Mouse (Mus musculus): ENCODE data around the gene Drg2. TPM values are rescaled to one million over a fixed set of nuclear protein-coding genes. Genes with fewer than 3 reads are reported as not detected.

The Drg2 gene
- total RNA-seq, 1 experiment from 2014 or later, result 87.4 TPM

DNA sequence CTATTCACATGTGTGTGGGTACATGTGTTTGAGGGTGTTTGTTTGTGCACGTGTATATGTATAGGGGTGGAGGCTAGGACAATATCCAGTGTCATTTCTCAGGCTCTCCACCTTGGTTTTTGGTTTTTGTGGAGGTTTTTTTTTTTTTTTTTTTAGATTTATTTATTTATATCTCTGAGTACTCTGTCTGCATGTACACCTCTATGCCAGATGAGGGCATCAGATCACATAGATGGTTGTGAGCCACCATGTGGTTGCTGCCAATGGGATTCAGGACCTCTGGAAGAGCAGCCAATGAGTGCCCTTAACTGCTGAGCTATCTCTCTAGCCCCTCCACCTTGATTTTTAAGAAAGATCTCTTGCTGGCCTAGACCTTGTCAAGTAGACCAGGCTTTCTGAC is 3.6 kb downstream of the Drg2 start:
- ATAC-seq (replicated peaks; ENCODE audit: low read depth, poor library complexity, severe bottlenecking), result no peak

DNA sequence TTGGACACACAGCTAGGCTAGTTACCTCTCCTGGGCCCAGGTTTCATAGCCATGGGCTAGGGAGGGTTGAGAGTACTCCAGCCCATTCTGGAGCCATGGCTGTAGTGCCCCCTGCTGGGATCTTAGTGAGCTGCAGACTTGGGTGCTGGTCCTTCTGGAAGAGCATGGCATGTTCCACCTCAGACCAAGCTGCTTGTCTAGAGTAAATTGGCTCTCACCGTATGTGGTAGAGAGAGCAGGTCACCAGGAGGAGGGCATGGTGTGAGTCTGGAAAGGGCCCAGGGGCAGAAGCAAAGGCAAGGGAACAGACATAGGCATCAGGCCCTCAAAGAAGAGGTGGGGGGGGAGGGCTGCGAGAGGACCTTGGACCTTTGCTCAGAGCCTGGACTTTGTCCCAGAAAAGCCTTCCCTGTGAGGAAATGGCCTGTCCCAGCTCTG is 11.6 kb downstream of the Drg2 start:
- peak; percentile 64 for ATAC-seq (replicated peaks; ENCODE audit: low read depth, poor library complexity, severe bottlenecking)

DNA sequence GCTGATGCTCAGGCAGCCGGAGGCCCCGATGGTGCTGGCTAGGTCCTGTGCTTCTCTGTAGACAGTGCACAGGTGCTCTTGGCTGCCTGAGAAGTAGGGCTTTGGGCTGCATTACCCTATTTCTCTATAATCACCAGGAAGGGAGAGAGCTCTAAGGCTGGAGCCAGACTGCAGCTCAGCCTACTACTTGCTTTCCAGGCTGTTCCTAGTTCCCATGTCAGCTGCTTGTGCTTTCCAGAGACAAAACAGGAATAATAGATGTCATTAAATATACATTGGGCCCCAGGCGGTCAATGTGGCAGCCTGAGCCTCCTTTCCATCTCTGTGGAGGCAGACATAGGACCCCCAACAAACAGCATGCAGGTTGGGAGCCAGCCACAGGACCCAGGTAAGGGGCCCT is 14.6 kb downstream of the Drg2 start, which contains the start of gene Myo15:
Gene Myo15 (plus strand): TSS at position 301 of the 400 bp plus-strand sequence.
- ATAC-seq (replicated peaks; ENCODE audit: low read depth, poor library complexity, severe bottlenecking), result no peak

DNA sequence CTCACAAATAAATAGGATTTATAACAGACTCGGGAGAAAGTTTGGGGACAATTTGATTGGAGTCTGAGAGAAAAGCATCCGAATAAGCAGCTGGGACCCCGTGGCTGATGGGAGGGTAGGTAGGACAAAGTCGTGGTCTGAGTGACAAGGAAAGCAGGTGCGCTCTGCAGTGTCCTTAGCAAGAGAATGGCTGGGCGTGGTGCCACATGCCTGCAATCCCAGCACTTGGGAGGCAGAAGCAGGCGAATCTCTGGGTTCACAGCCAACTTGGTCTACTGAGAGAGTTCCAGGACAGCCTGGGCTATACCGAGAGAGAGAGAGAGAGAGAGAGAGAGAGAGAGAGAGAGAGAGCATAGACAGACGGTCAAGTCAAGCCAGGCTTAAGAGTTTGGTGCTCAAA is 16.4 kb downstream of the Drg2 start:
- no peak for ATAC-seq (replicated peaks; ENCODE audit: low read depth, poor library complexity, severe bottlenecking)

DNA sequence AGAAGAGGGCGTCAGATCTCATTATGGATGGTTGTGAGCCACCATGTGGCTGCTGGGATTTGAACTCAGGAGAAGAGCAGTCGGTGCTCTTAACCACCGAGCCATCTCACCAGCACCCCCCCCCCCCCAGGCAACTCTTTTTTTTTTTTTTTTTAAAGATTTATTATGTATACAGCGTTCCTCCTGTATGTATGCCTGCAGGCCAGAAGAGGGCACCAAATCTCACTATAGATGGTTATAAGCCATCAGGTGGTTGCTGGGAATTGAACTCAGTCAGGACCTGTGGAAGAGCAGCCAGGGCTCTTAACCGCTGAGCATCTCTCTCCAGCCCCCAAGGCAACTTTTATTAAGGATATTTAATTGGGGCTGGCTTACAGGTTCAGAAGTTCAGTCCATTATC is 20.1 kb downstream of the Drg2 start:
- ATAC-seq (replicated peaks; ENCODE audit: low read depth, poor library complexity, severe bottlenecking), result no peak

DNA sequence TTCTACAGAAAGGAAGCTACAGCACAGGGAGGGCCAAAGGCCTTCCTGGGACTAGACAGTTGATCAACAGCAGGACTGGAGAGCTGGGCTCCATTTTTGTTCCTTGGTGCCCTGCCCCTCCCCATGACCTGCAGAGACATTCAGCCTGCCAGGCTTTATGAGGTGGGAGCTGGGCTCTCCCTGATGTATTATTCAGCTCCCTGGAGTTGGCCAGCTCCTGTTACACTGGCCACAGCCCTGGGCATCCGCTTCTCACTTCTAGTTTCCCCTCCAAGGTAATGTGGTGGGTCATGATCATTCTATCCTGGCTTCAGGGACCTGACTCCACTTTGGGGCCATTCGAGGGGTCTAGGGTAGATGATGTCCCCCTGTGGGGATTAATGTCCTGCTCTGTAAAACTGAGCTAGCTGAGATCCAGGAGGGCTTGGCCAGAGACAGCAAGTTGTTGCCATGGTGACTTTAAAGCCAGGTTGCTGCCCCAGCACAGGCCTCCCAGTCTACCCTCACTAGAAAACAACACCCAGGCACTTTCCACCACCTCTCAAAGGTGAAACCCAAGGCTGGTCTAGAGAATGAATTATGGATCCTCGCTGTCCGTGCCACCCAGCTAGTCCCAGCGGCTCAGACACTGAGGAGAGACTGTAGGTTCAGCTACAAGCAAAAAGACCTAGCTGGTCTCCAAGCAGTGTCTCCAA is 21.4 kb downstream of the Drg2 start:
- ATAC-seq (replicated peaks; ENCODE audit: low read depth, poor library complexity, severe bottlenecking), result no peak

DNA sequence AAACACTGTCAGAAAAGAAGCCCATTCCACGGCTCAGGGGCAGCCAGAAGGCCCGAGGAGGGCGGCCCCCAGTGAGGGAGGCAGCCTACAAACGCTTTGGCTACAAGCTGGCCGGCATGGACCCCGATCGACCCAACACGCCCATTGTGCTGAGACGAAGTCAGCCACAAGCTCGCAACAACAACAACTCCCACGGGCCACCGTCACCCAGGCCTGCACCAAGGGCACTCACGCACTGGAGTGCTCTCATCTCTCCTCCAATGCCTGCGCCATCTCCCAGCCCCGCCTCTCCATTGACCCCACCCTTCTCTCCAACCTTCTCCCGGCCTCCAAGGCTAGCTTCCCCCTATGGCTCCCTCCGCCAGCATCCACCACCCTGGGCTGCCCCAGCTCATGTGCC is 23.7 kb downstream of the Drg2 start:
- ATAC-seq (replicated peaks; ENCODE audit: low read depth, poor library complexity, severe bottlenecking), result no peak

DNA sequence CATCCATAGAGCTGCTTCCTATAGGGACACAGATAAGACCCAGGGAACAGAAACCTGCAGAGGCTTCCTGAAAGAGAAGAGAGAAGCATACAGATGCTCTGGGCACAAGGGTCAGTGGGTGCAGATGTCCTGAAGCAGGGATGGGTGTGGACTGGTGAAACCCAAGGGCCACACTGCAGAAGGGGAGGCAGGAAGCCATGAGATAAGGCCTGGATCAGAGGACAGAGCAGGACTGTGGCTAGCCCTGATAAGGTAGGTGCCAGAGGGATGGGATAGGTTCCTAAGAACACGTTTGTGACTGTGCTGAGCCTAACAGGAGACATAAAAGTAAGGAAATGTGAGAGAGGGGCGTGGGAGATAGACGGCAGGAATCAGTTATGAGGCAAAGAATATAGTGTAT is 31.9 kb downstream of the Drg2 start:
- no peak for ATAC-seq (replicated peaks; ENCODE audit: low read depth, poor library complexity, severe bottlenecking)

DNA sequence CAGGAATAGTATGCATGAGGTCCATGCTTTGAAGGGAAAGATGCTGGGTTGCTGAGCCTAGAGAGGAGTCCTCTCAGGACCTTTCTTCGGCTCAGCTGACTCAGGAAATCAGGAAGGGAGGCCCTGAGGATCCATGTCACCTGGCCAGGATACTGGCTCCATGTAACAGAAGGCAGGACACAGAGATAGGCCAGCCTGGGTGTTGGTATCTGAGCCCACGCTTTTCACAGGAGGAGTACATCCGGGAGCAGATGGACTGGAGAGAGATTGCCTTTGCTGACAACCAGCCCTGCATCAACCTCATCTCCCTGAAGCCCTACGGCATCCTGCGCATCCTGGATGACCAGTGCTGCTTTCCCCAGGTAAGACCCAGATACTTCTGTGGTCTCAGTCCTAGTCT is 38.3 kb downstream of the Drg2 start:
- no peak for ATAC-seq (replicated peaks; ENCODE audit: low read depth, poor library complexity, severe bottlenecking)

DNA sequence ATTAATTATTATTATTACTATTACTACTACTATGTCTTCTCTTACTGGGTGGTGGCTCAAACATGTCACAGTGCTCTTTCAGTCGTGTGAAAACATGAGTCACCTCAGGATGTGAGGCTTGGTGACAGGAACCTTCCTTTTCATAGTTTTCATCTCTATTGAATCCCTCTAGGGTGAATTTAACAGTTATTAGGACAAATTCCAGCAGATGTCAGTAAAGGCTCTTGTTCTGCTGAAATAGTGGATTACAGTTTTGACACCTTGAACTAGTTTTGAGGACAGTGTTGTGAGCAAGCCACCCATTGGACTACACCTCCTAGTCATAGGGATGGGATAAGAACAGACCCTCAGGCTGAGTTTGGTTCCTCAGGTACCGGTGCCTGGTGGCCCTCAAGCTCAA is 41.3 kb downstream of the Drg2 start:
- ATAC-seq (replicated peaks; ENCODE audit: low read depth, poor library complexity, severe bottlenecking), result no peak

DNA sequence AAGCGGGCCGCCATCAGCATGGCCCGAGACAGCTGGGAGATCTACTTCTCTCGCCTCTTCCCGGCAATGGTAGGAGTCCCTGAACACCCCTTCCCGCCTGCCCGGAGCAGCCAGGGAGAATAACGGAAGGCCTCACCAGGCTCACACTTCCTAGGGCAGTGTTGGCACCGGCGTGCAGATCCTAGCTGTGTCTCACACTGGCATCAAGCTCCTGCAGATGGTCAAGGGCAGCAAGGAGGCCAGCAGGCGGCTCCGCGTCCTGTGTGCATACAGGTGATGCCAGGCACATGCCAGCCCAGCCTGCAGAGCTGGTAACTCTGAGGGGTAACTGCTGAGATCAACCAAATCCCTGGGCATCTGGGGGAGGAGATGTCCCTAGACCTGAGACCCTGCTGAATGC is 52.9 kb downstream of the Drg2 start:
- ATAC-seq (replicated peaks; ENCODE audit: low read depth, poor library complexity, severe bottlenecking), result no peak

DNA sequence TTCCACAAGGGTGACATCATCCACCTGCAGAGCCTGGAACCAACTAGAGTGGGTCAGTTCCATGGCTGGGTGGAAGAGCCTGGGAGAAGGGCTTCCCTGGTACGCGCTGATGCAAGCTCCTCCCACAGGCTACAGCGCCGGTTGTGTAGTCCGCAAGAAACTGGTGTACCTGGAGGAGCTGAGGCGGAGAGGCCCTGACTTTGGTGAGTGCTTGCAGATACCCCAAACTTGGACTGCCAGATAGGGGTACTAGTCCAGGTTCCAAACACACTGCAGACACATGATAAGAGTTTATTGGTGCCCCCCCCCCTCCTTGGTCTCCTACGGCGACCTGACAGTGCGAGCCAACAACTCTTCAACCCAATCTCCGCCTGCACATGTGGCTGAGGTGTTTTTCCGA is 54.6 kb downstream of the Drg2 start:
- ATAC-seq (replicated peaks; ENCODE audit: low read depth, poor library complexity, severe bottlenecking), result peak; percentile 50

DNA sequence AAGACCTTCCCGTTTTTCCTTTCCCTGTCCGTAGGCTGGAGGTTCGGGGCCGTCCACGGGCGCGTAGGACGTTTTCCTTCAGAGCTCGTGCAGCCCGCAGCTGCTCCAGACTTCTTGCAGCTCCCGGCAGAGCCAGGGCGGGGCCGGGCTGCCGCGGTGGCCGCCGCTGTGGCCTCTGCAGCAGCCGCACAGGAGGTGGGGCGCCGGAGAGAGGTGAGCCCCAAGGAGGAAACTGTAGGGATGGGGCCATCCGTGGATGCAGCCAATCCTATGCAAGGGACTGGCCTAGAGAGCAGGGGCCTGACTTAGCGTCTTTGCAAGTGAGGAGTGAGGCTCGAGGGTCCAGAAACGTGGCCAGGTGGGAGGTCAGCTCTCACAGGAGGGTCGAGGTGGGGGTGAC is 55.1 kb downstream of the Drg2 start:
- peak; percentile 53 for ATAC-seq (replicated peaks; ENCODE audit: low read depth, poor library complexity, severe bottlenecking)

DNA sequence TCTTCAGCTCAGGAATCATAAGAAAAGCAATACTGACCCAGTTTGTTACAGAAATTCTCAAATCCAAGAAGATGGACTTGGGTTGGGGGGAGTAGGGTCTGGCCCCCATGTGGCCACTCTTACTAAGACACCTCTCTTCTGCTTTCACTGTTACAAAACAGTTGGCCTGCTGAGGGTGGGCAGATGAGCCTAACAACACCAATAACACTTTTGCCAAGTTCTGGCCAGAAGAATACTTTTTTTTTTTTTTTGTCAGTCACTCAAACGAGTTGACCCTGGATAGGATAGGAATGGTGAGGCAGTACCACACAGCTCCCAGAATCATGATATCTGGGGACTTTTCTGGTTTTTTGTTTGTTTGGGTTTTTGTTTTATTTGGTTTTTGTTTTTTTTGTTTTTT is 57.5 kb downstream of the Drg2 start:
- no peak for ATAC-seq (replicated peaks; ENCODE audit: low read depth, poor library complexity, severe bottlenecking)

DNA sequence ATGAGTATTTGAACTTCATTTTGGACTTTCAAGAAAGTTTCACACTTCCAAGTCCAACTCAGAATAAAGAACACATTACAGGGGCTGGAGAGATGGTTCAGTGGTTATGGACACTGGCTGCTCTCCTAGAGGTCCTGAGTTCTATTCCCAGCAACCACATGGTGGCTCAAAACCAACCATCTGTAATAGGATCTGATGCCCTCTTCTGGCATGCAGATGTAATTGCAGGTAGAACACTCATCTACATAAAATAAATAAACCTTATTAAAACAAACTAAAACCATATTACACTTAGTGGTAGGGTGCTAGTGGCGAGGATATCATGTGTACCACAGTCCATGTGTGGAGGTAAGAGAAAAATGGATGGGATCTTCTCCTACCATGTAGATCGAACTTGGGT is 58.1 kb downstream of the Drg2 start:
- no peak for ATAC-seq (replicated peaks; ENCODE audit: low read depth, poor library complexity, severe bottlenecking)

DNA sequence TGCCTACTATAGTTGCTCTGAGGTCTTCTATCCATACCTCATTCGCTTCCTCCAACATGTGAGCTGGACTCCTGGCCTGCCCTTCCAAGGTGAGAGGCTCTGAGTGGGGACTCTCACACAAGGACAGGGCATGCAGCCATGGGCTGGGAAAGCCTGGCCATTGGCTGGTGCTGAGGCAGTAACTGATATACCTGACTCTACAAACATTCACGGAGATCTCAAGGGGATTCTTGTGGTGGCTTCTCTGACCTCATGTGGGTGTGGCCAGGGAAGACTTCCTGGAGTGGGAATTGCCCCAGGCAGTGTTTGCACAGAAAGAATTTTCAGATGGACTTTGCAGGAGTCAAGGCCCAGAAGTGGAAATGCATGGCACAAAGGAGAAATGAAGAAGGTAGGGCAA is 60.5 kb downstream of the Drg2 start:
- no peak for ATAC-seq (replicated peaks; ENCODE audit: low read depth, poor library complexity, severe bottlenecking)

DNA sequence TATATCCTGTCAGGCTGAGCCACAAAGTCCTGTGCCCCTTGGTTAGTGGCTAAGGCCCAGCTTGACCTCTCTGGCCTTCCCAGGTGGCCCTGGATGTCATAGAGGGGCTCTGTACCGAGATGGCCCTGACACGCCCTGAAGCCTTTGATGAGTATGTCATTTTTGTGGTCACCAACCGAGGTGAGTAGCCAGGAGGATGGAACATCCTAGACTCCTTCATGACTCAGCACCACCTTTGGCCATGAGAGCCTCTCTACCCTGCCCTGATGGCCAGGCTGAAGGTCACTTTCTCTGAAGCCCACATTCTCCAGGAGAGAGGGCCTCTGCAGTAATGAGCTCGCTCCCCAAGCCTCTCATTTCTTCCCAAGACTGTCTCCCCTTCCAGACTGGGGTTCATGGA is 63.9 kb downstream of the Drg2 start:
- no peak for ATAC-seq (replicated peaks; ENCODE audit: low read depth, poor library complexity, severe bottlenecking)

Other genes with a start within 250 kb of the Drg2 start
- gene Srebf1, start 232.0 kb upstream of the Drg2 start, total RNA-seq (2017), result 32.9 and 58.8 TPM in 2 replicates
- gene Tom1l2, start 101.7 kb upstream of the Drg2 start, total RNA-seq (2017), result 3.2 and 7.1 TPM in 2 replicates
- gene Drc3, start 101.3 kb upstream of the Drg2 start, total RNA-seq (2017), result 1.6 TPM in 1 of 2 replicates, not detected in the other
- 36.5 and 41.0 TPM in 2 replicates for gene Gid4, start 37.4 kb upstream of the Drg2 start, total RNA-seq (2017)
- gene Atpaf2, start 36.1 kb upstream of the Drg2 start, total RNA-seq (2017), result 46.2 and 57.6 TPM in 2 replicates
- gene Myo15, start 14.7 kb downstream of the Drg2 start, total RNA-seq (2017), result 0.09 TPM in 1 of 2 replicates, not detected in the other
- 30.4 and 31.4 TPM in 2 replicates for gene Alkbh5, start 81.8 kb downstream of the Drg2 start, total RNA-seq (2017)
- gene Llgl1, start 245.1 kb downstream of the Drg2 start, total RNA-seq (2017), result 7.1 and 10.4 TPM in 2 replicates